Mouse (Mus musculus) WW6 (cell line): Measurements from ENCODE around the gene Slc4a10.

Experiments used
- DNase-seq: peaks from one replicate; pipeline ENCODE4 v3.0.0-alpha.2; 2013; ENCODE audit warnings: low read depth, low spot score

Slc4a10 gene

GRCm38 (mm10) chr2:62347762-62348161 is 301.5 kb downstream of the Slc4a10 start:
- DNase-seq: no peak

- DNase-seq: no peak
Measured at GRCm38 (mm10) chr2:62352035-62352434, 305.8 kb downstream of the Slc4a10 start.

GRCm38 (mm10) chr2:62355766-62356165 is 309.5 kb downstream of the Slc4a10 start:
- DNase-seq: no peak

- DNase-seq: no peak
Measured at GRCm38 (mm10) chr2:62356606-62357005, 310.3 kb downstream of the Slc4a10 start.

- DNase-seq: no peak
Measured at GRCm38 (mm10) chr2:62357259-62357658, 311.0 kb downstream of the Slc4a10 start.

GRCm38 (mm10) chr2:62360872-62361271 is 314.6 kb downstream of the Slc4a10 start:
- no peak for DNase-seq

GRCm38 (mm10) chr2:62361514-62361913 is 315.3 kb downstream of the Slc4a10 start:
- DNase-seq: no peak

GRCm38 (mm10) chr2:62362211-62362610 is 315.9 kb downstream of the Slc4a10 start:
- DNase-seq: no peak

- no peak for DNase-seq
Measured at GRCm38 (mm10) chr2:62363606-62364005, 317.3 kb downstream of the Slc4a10 start.

- DNase-seq: no peak
Measured at GRCm38 (mm10) chr2:62368349-62369053, 322.2 kb downstream of the Slc4a10 start.

GRCm38 (mm10) chr2:62370048-62370447 is 323.8 kb downstream of the Slc4a10 start:
- DNase-seq: no peak

GRCm38 (mm10) chr2:62373692-62374091 is 327.4 kb downstream of the Slc4a10 start:
- no peak for DNase-seq
